Mouse (Mus musculus): ENCODE results near the gene Bod1l. TPM values are rescaled to one million over a fixed set of nuclear protein-coding genes. Genes with fewer than 3 reads are reported as not detected.

Bod1l gene
- total and polyA plus RNA-seq, 3 experiments = 20.7 to 472 (median 23.8) TPM

GRCm38 (mm10) chr5:41890871-41891270 lies 46.8 kb upstream of the Bod1l start:
- H3K9me3 ChIP-seq (replicated peaks; ENCODE audit: insufficient read depth, low read length) = no peaks in the 10 kb centered on the region
- no peaks in the 10 kb centered on the region for H3K27me3 ChIP-seq (ENCODE audit: control insufficient read depth in 1 of 2, insufficient read depth in 2 of 2, low read length in 2 of 2)
- H3K27ac ChIP-seq (ENCODE audit: control insufficient read depth, low read depth, low read length) = no peak overlapping the region
- no peaks in the 10 kb centered on the region for H3K79me2 ChIP-seq (ENCODE audit: control insufficient read depth, insufficient read depth, low read length, poor library complexity)
- no peaks in the 10 kb centered on the region; a peak in 1 of 4 replicates for H3K36me3 ChIP-seq (ENCODE audit: control insufficient read depth in 1 of 2, insufficient read depth in 2 of 2, low read length in 2 of 2)
- H3K4me1 ChIP-seq (ENCODE audit: control insufficient read depth in 1 of 2, insufficient read depth in 2 of 2, low read length in 2 of 2) = 0 out of 4 replicates have a peak, but pooled peaks cover 0 to 2% of the 10 kb centered on the region in 2 experiments
- TF ChIP-seq SMC3 (IDR thresholded peaks at IDR 0.05; ENCODE audit: low read depth, low read length) = no peak
- TF ChIP-seq ZNF384 (IDR thresholded peaks at IDR 0.05; ENCODE audit: low read depth, low read length) = no peak
- TF ChIP-seq MEF2A (IDR thresholded peaks at IDR 0.05; ENCODE audit: extremely low read depth, insufficient replicate concordance, low read depth, low read length, poor library complexity, severe bottlenecking) = no peak
- no peak for TF ChIP-seq NRF1 (IDR thresholded peaks at IDR 0.05; ENCODE audit: insufficient read depth, low read depth, low read length, poor library complexity, severe bottlenecking)
- TF ChIP-seq SIN3A (IDR thresholded peaks at IDR 0.05; ENCODE audit: low read length) = no peak
- TF ChIP-seq MAZ (IDR thresholded peaks at IDR 0.05; ENCODE audit: low read depth, low read length) = no peak
- no peak for TF ChIP-seq EP300 (IDR thresholded peaks at IDR 0.05; ENCODE audit: low read depth in 1 of 2, low read length in 2 of 2)
- DNase-seq (ENCODE audit: low read depth, low spot score) = no peak
- no peak overlapping the region for H3K9ac ChIP-seq (ENCODE audit: control insufficient read depth, low read depth, low read length, poor library complexity, severe bottlenecking)
- H3K4me3 ChIP-seq (ENCODE audit: control insufficient read depth in 1 of 2, insufficient read depth in 1 of 2, low read depth in 2 of 2, low read length in 2 of 2) = no peak overlapping the region

DNA sequence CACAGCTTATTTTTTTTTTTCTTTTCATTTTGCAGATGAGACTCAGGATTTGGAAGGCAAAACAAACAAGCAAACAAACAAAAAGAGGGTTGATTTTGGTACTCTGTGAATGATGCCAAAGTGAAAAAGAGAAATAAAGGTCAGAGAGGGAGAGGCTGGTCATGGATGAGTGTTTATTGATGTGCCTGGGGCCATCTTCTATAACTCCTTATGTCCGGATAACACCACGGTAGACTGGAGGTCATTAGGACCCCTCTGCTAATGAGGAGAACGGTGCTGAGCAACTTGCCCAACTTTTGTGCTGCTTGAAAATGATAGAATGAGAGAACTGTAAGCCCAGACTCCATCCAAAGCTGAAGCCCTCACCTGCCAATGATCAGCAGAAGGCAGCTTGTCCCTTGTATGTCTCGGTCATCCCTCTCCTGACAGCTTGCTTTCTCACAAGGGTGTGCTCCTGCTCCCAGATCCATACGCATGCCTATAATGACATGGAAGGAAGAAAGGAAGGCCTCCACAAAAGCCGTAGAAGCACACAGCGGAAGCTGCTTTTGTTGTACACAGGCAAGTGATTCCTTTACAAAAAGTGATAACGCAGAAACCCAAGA lies 45.2 kb upstream of the Bod1l start:
- no peak overlapping the region for H3K4me3 ChIP-seq (ENCODE audit: control insufficient read depth in 1 of 2, insufficient read depth in 1 of 2, low read depth in 2 of 2, low read length in 2 of 2)
- TF ChIP-seq BHLHE40 (IDR thresholded peaks at IDR 0.05; ENCODE audit: borderline replicate concordance, low read depth, low read length) = no peak
- no peak for TF ChIP-seq ZC3H11A (IDR thresholded peaks at IDR 0.05; ENCODE audit: low read depth, low read length)
- no peak for TF ChIP-seq GATA1 (IDR thresholded peaks at IDR 0.05; ENCODE audit: low read depth, low read length)
- TF ChIP-seq MEF2A (IDR thresholded peaks at IDR 0.05; ENCODE audit: extremely low read depth, insufficient replicate concordance, low read depth, low read length, poor library complexity, severe bottlenecking) = no peak
- TF ChIP-seq GABPA (IDR thresholded peaks at IDR 0.05; ENCODE audit: low read depth, low read length) = no peak
- no peak for TF ChIP-seq JUND (IDR thresholded peaks at IDR 0.05; ENCODE audit: low read depth, low read length)
- TF ChIP-seq SMC3 (IDR thresholded peaks at IDR 0.05; ENCODE audit: low read depth, low read length) = no peak
- TF ChIP-seq POLR2A (IDR thresholded peaks at IDR 0.05; ENCODE audit: control insufficient read depth in 1 of 2, insufficient read depth in 1 of 2, low read depth in 1 of 2, low read length in 2 of 2, poor library complexity in 1 of 2) = no peak
- no peak for TF ChIP-seq POLR2AphosphoS5 (IDR thresholded peaks at IDR 0.05; ENCODE audit: borderline replicate concordance, low read depth, low read length)
- no peak for TF ChIP-seq MAFK (IDR thresholded peaks at IDR 0.05; ENCODE audit: borderline replicate concordance, low read depth, low read length)
- TF ChIP-seq TAL1 (IDR thresholded peaks at IDR 0.05; ENCODE audit: low read length) = no peak
- no peak for TF ChIP-seq RCOR1 (IDR thresholded peaks at IDR 0.05; ENCODE audit: low read depth, low read length)
- no peak for TF ChIP-seq MXI1 (IDR thresholded peaks at IDR 0.05; ENCODE audit: low read depth, low read length)
- no peak for TF ChIP-seq HCFC1 (IDR thresholded peaks at IDR 0.05; ENCODE audit: low read depth, low read length)
- no peak for TF ChIP-seq USF1 (IDR thresholded peaks at IDR 0.05; ENCODE audit: low read depth, low read length)
- TF ChIP-seq RAD21 (IDR thresholded peaks at IDR 0.05; ENCODE audit: low read depth, low read length) = no peak
- no peak for TF ChIP-seq TBP (IDR thresholded peaks at IDR 0.05; ENCODE audit: low read depth, low read length)
- TF ChIP-seq ZMIZ1 (IDR thresholded peaks at IDR 0.05; ENCODE audit: low read depth, low read length) = no peak
- H3K9ac ChIP-seq (ENCODE audit: control insufficient read depth, low read depth, low read length, poor library complexity, severe bottlenecking) = no peak overlapping the region
- no peaks in the 10 kb centered on the region; a peak in 1 of 4 replicates for H3K36me3 ChIP-seq (ENCODE audit: control insufficient read depth in 1 of 2, insufficient read depth in 2 of 2, low read length in 2 of 2)
- no peaks in the 10 kb centered on the region for H3K9me3 ChIP-seq (replicated peaks; ENCODE audit: insufficient read depth, low read length)
- no peaks in the 10 kb centered on the region for H3K79me2 ChIP-seq (ENCODE audit: control insufficient read depth, insufficient read depth, low read length, poor library complexity)
- H3K4me1 ChIP-seq (ENCODE audit: control insufficient read depth in 1 of 2, insufficient read depth in 2 of 2, low read length in 2 of 2) = 0 out of 4 replicates have a peak, but pooled peaks cover 0 to 2% of the 10 kb centered on the region in 2 experiments
- no peaks in the 10 kb centered on the region for H3K27me3 ChIP-seq (ENCODE audit: control insufficient read depth in 1 of 2, insufficient read depth in 2 of 2, low read length in 2 of 2)
- no peak for DNase-seq (ENCODE audit: low read depth, low spot score)
- no peak overlapping the region for H3K27ac ChIP-seq (ENCODE audit: control insufficient read depth, low read depth, low read length)
